Mouse (Mus musculus): ENCODE results near the gene Thada.

The Thada gene

GRCm38 (mm10) chr17:84185011-84185411 is 281.0 kb downstream of the Thada start:
- WGBS: 35% methylated on average over 7 of the region's 7 CpGs

- 43% methylated on average over 12 of the region's 12 CpGs for WGBS
These were observed 282.7 kb downstream of the Thada start for GRCm38 (mm10) chr17:84183291-84183781.

- 43% methylated on average over 16 of the region's 16 CpGs for WGBS
These were observed 283.4 kb downstream of the Thada start for GRCm38 (mm10) chr17:84182311-84183271.

- 54% methylated on average over 18 of the region's 18 CpGs for WGBS
These were observed 284.3 kb downstream of the Thada start for GRCm38 (mm10) chr17:84181502-84182310.

GRCm38 (mm10) chr17:84180715-84181501 is 285.1 kb downstream of the Thada start:
- 28% methylated on average over 11 of the region's 11 CpGs for WGBS

- 75% methylated on average over 4 of the region's 4 CpGs for WGBS
These were observed 286.0 kb downstream of the Thada start for GRCm38 (mm10) chr17:84179973-84180365.

- WGBS: 95% methylated on average over 17 of the region's 17 CpGs
These were observed 286.7 kb downstream of the Thada start for GRCm38 (mm10) chr17:84179026-84179972.

GRCm38 (mm10) chr17:84177481-84177880 is 288.5 kb downstream of the Thada start:
- 52% methylated on average over 8 of the region's 8 CpGs for WGBS

- 94% methylated on average over 7 of the region's 7 CpGs for WGBS
These were observed 289.6 kb downstream of the Thada start for GRCm38 (mm10) chr17:84176446-84176845.

GRCm38 (mm10) chr17:84175196-84175595 is 290.8 kb downstream of the Thada start:
- WGBS: 98% methylated on average over 17 of the region's 17 CpGs

- WGBS: 98% methylated on average over 4 of the region's 4 CpGs
These were observed 298.6 kb downstream of the Thada start for GRCm38 (mm10) chr17:84167377-84167776.

GRCm38 (mm10) chr17:84166135-84166860 is 299.7 kb downstream of the Thada start:
- 91% methylated on average over 9 of the region's 9 CpGs for WGBS

- WGBS: 90% methylated on average over 3 of the region's 3 CpGs
These were observed 300.3 kb downstream of the Thada start for GRCm38 (mm10) chr17:84165735-84166134.

GRCm38 (mm10) chr17:84164146-84164545 is 301.9 kb downstream of the Thada start:
- 93% methylated on average over 8 of the region's 8 CpGs for WGBS

GRCm38 (mm10) chr17:84163066-84163785 is 302.8 kb downstream of the Thada start:
- 69% methylated on average over 12 of the region's 12 CpGs for WGBS

- WGBS: 97% methylated on average over 8 of the region's 8 CpGs
These were observed 303.7 kb downstream of the Thada start for GRCm38 (mm10) chr17:84162211-84162760.

- 59% methylated on average over 6 of the region's 6 CpGs for WGBS
These were observed 304.7 kb downstream of the Thada start for GRCm38 (mm10) chr17:84161231-84161854.

- 87% methylated on average over 15 of the region's 15 CpGs for WGBS
These were observed 307.1 kb downstream of the Thada start for GRCm38 (mm10) chr17:84158891-84159290.
